Mouse (Mus musculus): ENCODE results near the gene Asb4. TPM values are rescaled to one million over a fixed set of nuclear protein-coding genes. Genes with fewer than 3 reads are reported as not detected.

Gene Asb4
- polyA plus RNA-seq, 1 experiment: 1.7 TPM

- TF ChIP-seq POLR2A (IDR thresholded peaks at IDR 0.05; ENCODE audit: borderline replicate concordance, control insufficient read depth, low read depth, low read length) (no peak), CTCF (IDR thresholded peaks at IDR 0.05; ENCODE audit: control insufficient read depth, insufficient read depth, low read length) (no peak)
- H3K4me3 ChIP-seq (replicated peaks; ENCODE audit: control insufficient read depth, low read depth, low read length): no peak overlapping the region
- H3K27ac ChIP-seq (ENCODE audit: control insufficient read depth, insufficient read depth, low read depth, low read length, poor library complexity): no peak overlapping the region
- no peaks in the 10 kb centered on the region; the same call in 1 of the 2 replicates for H3K4me1 ChIP-seq (ENCODE audit: control insufficient read depth, insufficient read depth, low read length)
- 46% methylated on average over 5 of the region's 5 CpGs for whole genome bisulfite sequencing
Measured at GRCm38 (mm10) chr6:5365845-5366244, 17.3 kb upstream of the Asb4 start.

- Histone ChIP-seq H3K4me1 (ENCODE audit: control insufficient read depth, insufficient read depth, low read length) (no peaks in the 10 kb centered on the region), H3K4me3 (replicated peaks; ENCODE audit: control insufficient read depth, low read depth, low read length) (no peak overlapping the region), H3K27ac (ENCODE audit: control insufficient read depth, insufficient read depth, low read depth, low read length, poor library complexity) (no peak overlapping the region)
- WGBS: 73% methylated on average over 4 of the region's 4 CpGs
- TF ChIP-seq POLR2A (IDR thresholded peaks at IDR 0.05; ENCODE audit: borderline replicate concordance, control insufficient read depth, low read depth, low read length) (no peak), CTCF (IDR thresholded peaks at IDR 0.05; ENCODE audit: control insufficient read depth, insufficient read depth, low read length) (no peak)
Measured at GRCm38 (mm10) chr6:5376884-5377283, 6.3 kb upstream of the Asb4 start.

- Histone ChIP-seq H3K4me1 (ENCODE audit: control insufficient read depth, insufficient read depth, low read length) (no peaks in the 10 kb centered on the region), H3K4me3 (replicated peaks; ENCODE audit: control insufficient read depth, low read depth, low read length) (no peak overlapping the region), H3K27ac (ENCODE audit: control insufficient read depth, insufficient read depth, low read depth, low read length, poor library complexity) (no peak overlapping the region)
- TF ChIP-seq POLR2A (IDR thresholded peaks at IDR 0.05; ENCODE audit: borderline replicate concordance, control insufficient read depth, low read depth, low read length): no peak
- TF ChIP-seq CTCF (IDR thresholded peaks at IDR 0.05; ENCODE audit: control insufficient read depth, insufficient read depth, low read length): no peak
- WGBS: 51% methylated on average over 3 of the region's 3 CpGs
Measured at GRCm38 (mm10) chr6:5379048-5379447, 4.1 kb upstream of the Asb4 start.

- TF ChIP-seq POLR2A (IDR thresholded peaks at IDR 0.05; ENCODE audit: borderline replicate concordance, control insufficient read depth, low read depth, low read length) (no peak), CTCF (IDR thresholded peaks at IDR 0.05; ENCODE audit: control insufficient read depth, insufficient read depth, low read length) (no peak)
- Histone ChIP-seq H3K4me1 (ENCODE audit: control insufficient read depth, insufficient read depth, low read length) (no peaks in the 10 kb centered on the region), H3K27ac (ENCODE audit: control insufficient read depth, insufficient read depth, low read depth, low read length, poor library complexity) (no peak overlapping the region), H3K4me3 (replicated peaks; ENCODE audit: control insufficient read depth, low read depth, low read length) (no peak overlapping the region)
- WGBS: 54% methylated on average over 22 of the region's 22 CpGs
Measured at GRCm38 (mm10) chr6:5379781-5380623, 3.2 kb upstream of the Asb4 start.

GRCm38 (mm10) chr6:5380624-5381252 is 2.4 kb upstream of the Asb4 start:
- Histone ChIP-seq H3K4me3 (replicated peaks; ENCODE audit: control insufficient read depth, low read depth, low read length) (no peak overlapping the region), H3K4me1 (ENCODE audit: control insufficient read depth, insufficient read depth, low read length) (no peaks in the 10 kb centered on the region), H3K27ac (ENCODE audit: control insufficient read depth, insufficient read depth, low read depth, low read length, poor library complexity) (no peak overlapping the region)
- no peak for TF ChIP-seq CTCF (IDR thresholded peaks at IDR 0.05; ENCODE audit: control insufficient read depth, insufficient read depth, low read length)
- TF ChIP-seq POLR2A (IDR thresholded peaks at IDR 0.05; ENCODE audit: borderline replicate concordance, control insufficient read depth, low read depth, low read length): no peak
- WGBS: 75% methylated on average over 9 of the region's 9 CpGs

GRCm38 (mm10) chr6:5381918-5382582 is 1.1 kb upstream of the Asb4 start:
- Histone ChIP-seq H3K27ac (ENCODE audit: control insufficient read depth, insufficient read depth, low read depth, low read length, poor library complexity) (no peak overlapping the region), H3K4me3 (replicated peaks; ENCODE audit: control insufficient read depth, low read depth, low read length) (no peak overlapping the region), H3K4me1 (ENCODE audit: control insufficient read depth, insufficient read depth, low read length) (no peaks in the 10 kb centered on the region)
- 57% methylated on average over 13 of the region's 13 CpGs for WGBS
- TF ChIP-seq CTCF (IDR thresholded peaks at IDR 0.05; ENCODE audit: control insufficient read depth, insufficient read depth, low read length) (no peak), POLR2A (IDR thresholded peaks at IDR 0.05; ENCODE audit: borderline replicate concordance, control insufficient read depth, low read depth, low read length) (no peak)

- H3K27ac ChIP-seq (ENCODE audit: control insufficient read depth, insufficient read depth, low read depth, low read length, poor library complexity): no peak overlapping the region
- H3K4me3 ChIP-seq (replicated peaks; ENCODE audit: control insufficient read depth, low read depth, low read length): no peak overlapping the region
- 1% methylated on average over 16 of the region's 16 CpGs for WGBS
- peak; percentile 81 for TF ChIP-seq CTCF (IDR thresholded peaks at IDR 0.05; ENCODE audit: control insufficient read depth, insufficient read depth, low read length)
- TF ChIP-seq POLR2A (IDR thresholded peaks at IDR 0.05; ENCODE audit: borderline replicate concordance, control insufficient read depth, low read depth, low read length): no peak
- no peaks in the 10 kb centered on the region for H3K4me1 ChIP-seq (ENCODE audit: control insufficient read depth, insufficient read depth, low read length)
Measured at GRCm38 (mm10) chr6:5382583-5383215, 487 bp upstream of the Asb4 start.

GRCm38 (mm10) chr6:5384178-5384490 is 948 bp downstream of the Asb4 start:
- no peak for TF ChIP-seq POLR2A (IDR thresholded peaks at IDR 0.05; ENCODE audit: borderline replicate concordance, control insufficient read depth, low read depth, low read length)
- TF ChIP-seq CTCF (IDR thresholded peaks at IDR 0.05; ENCODE audit: control insufficient read depth, insufficient read depth, low read length): peak; percentile 48
- 1% methylated on average over 11 of the region's 11 CpGs for WGBS

More at GRCm38 (mm10) chr6:5384178-5384490, 948 bp downstream of the Asb4 start:
- H3K4me1 ChIP-seq (ENCODE audit: control insufficient read depth, insufficient read depth, low read length): no peaks in the 10 kb centered on the region
- H3K27ac ChIP-seq (ENCODE audit: control insufficient read depth, insufficient read depth, low read depth, low read length, poor library complexity): no peak overlapping the region
- no peak overlapping the region for H3K4me3 ChIP-seq (replicated peaks; ENCODE audit: control insufficient read depth, low read depth, low read length)
